Mouse (Mus musculus) midbrain, embryonic 12.5 days (tissue): ENCODE measurements around the gene Hist1h4c. TPM values are rescaled to one million over a fixed set of nuclear protein-coding genes. Genes with fewer than 3 reads are reported as not detected.
"Not testable (repeated sequence)": the region's sequence is repeated elsewhere in the genome, so short reads cannot be mapped to it uniquely, and the experiment has no call there.

Experiments
- ATAC-seq: fragments of 200-750 bp; cut with Nextera tagmentation; 2 replicates; pipeline ENCODE4 v1.8.0; 2017; ENCODE audit warnings: low read depth, moderate TSS enrichment, moderate library complexity; ENCODE audit not compliant: low FRiP score
- H3K27ac ChIP-seq: fragments of 300-500 bp; sonication (generic); replicated peaks from 2 replicates; pipeline ENCODE4 v1.5.1; 2016; ENCODE audit warnings: mild to moderate bottlenecking
- H3K27me3 ChIP-seq: fragments of 300-500 bp; sonication (generic); 2 replicates; pipeline ENCODE4 v1.6.1; 2016; ENCODE audit warnings: mild to moderate bottlenecking
- H3K36me3 ChIP-seq: fragments of 300-500 bp; sonication (generic); 2 replicates; pipeline ENCODE4 v1.6.1; 2016
- H3K4me1 ChIP-seq: fragments of 300-500 bp; sonication (generic); 2 replicates; pipeline ENCODE4 v1.6.1; 2016
- H3K4me2 ChIP-seq: fragments of 300-500 bp; sonication (generic); replicated peaks from 2 replicates; pipeline ENCODE4 v1.6.1; 2016; ENCODE audit warnings: mild to moderate bottlenecking, moderate library complexity
- H3K4me3 ChIP-seq: fragments of 300-500 bp; sonication (generic); 2 replicates; pipeline ENCODE4 v1.5.1; 2016; ENCODE audit warnings: mild to moderate bottlenecking
- H3K9ac ChIP-seq: fragments of 300-500 bp; sonication (generic); replicated peaks from 2 replicates; pipeline ENCODE4 v1.6.1; 2016; ENCODE audit warnings: mild to moderate bottlenecking, moderate library complexity
- H3K9me3 ChIP-seq: fragments of 300-500 bp; sonication (generic); 2 replicates; pipeline ENCODE4 v1.6.1; 2016; ENCODE audit warnings: mild to moderate bottlenecking
- WGBS: fragments of 180-500 bp; shearing (Covaris S2); methylation state at CpG from one replicate; pipeline ENCODE4 v1.1.7; 2016; 5-methylcytosine and 5-hydroxymethylcytosine counted together
- polyA plus RNA-seq: library from polyadenylated mRNA; unstranded; fragments of >200 nt; fragmentation: Nextera tagmentation; extraction: Ambion mirVana; gene quantifications from 2 replicates; pipeline ENCODE4 v1.2.1, GENCODE M21; 2016

Gene Hist1h4c
- polyA plus RNA-seq, 1 experiment from 2014 or later, result 6.8 TPM

DNA sequence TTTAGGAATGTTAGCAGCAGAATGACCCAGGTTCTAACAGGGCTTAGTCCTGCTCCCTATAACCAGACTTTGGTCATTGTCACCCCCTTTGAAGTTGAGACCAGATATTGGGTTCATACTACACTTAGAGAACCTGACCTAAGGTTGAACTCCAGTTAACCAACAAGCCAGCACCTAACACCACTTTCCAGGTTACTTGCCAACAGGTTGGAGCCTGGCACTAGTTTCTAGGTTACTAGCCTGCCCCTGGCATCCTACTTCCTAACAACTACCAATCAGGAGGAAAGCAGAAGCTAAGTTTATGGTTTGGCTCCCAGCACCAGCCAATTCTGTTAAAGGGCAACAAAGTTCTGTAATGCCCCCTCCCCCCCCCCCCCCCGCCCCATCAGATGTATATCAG is 27.0 kb upstream of the Hist1h4c start:
- no peak overlapping the region for H3K27ac ChIP-seq
- H3K4me2 ChIP-seq, result no peak overlapping the region
- no peak overlapping the region for H3K9ac ChIP-seq
- no peaks in the 10 kb centered on the region for H3K27me3 ChIP-seq
- H3K36me3 ChIP-seq, result no peaks in the 10 kb centered on the region
- no CpG with 5 or more reads among the region's 1 CpGs for WGBS
- no peak overlapping the region for H3K4me3 ChIP-seq
- no peak for ATAC-seq
- H3K4me1 ChIP-seq, result no peaks in the 10 kb centered on the region
- no peaks in the 10 kb centered on the region for H3K9me3 ChIP-seq

DNA sequence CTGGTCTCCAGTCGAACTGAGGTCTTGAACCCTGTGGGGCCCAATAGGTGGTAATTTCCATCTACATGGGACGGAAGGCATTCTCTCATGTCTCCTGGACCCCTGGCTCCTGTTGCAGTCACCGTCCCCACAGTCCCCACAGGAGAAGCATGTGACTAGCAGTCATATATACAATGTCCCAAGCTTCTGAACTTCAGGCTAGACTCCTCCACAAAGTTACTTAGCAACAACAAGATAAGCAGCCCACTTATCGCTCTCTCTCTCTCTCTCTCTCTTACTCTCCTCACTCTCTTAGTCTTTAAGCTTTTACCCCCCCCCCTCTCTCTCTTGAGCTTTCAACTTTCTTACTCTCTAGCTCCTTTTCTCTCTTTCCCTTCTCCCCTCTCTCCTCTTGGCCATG is 26.0 kb upstream of the Hist1h4c start:
- Histone ChIP-seq H3K4me1 (no peaks in the 10 kb centered on the region), H3K27me3 (no peaks in the 10 kb centered on the region), H3K27ac (no peak overlapping the region), H3K36me3 (no peaks in the 10 kb centered on the region), H3K4me3 (no peak overlapping the region), H3K4me2 (no peak overlapping the region), H3K9me3 (no peaks in the 10 kb centered on the region), H3K9ac (no peak overlapping the region)
- ATAC-seq, result no peak
- 92% methylated on average over 4 of the region's 4 CpGs for WGBS

DNA sequence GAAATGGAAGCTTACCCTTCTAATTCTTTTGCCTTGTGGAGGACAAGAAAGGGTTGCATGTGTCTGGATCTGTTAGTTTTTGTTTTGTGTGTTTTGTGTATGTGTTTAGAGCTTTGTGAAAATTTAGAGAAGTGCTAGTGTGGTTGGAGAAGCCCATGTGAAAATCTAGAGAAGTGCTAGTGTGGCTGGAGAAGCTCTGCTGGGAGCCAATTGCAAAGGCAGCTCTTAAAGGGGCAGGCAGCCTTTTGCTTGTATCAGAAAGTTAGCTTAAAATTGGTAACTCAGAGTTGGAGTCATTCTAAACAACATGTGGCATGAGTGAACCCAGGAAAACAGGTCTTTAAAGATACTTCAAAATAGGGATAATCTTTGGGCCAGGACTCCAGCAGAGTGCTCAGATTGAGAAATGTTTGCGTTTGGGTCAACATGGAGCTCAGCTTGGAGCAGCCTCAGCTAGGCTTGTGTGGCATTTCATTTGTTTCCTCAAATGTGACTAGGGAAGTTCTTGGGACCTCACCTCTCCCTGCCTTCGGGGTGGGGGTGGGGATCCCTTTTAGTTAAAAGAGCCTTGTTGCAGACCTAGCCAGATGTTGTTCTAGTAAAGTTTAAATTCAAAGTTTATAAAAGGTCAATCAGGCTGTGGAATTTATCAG is 19.5 kb upstream of the Hist1h4c start:
- H3K4me1 ChIP-seq, H3K27ac ChIP-seq: not testable (repeated sequence)

GRCm38 (mm10) chr13:23717176-23717575 is 18.9 kb upstream of the Hist1h4c start:
- H3K4me1 ChIP-seq, result no peaks in the 10 kb centered on the region
- ATAC-seq, result no peak
- H3K9me3 ChIP-seq, result no peaks in the 10 kb centered on the region
- H3K4me2 ChIP-seq, result no peak overlapping the region
- WGBS, result 56% methylated on average over 11 of the region's 11 CpGs
- no peak overlapping the region for H3K27ac ChIP-seq
- H3K36me3 ChIP-seq, result no peaks in the 10 kb centered on the region
- H3K9ac ChIP-seq, result no peak overlapping the region
- no peak overlapping the region for H3K4me3 ChIP-seq
- H3K27me3 ChIP-seq, result no peaks in the 10 kb centered on the region

More for the DNA sequence above, 19.5 kb upstream of the Hist1h4c start:
- H3K9me3 ChIP-seq, ATAC-seq, H3K27me3 ChIP-seq, H3K9ac ChIP-seq, H3K4me3 ChIP-seq, H3K36me3 ChIP-seq, H3K4me2 ChIP-seq: not testable (repeated sequence)
- WGBS, result 21% methylated on average over 2 of the region's 2 CpGs

DNA sequence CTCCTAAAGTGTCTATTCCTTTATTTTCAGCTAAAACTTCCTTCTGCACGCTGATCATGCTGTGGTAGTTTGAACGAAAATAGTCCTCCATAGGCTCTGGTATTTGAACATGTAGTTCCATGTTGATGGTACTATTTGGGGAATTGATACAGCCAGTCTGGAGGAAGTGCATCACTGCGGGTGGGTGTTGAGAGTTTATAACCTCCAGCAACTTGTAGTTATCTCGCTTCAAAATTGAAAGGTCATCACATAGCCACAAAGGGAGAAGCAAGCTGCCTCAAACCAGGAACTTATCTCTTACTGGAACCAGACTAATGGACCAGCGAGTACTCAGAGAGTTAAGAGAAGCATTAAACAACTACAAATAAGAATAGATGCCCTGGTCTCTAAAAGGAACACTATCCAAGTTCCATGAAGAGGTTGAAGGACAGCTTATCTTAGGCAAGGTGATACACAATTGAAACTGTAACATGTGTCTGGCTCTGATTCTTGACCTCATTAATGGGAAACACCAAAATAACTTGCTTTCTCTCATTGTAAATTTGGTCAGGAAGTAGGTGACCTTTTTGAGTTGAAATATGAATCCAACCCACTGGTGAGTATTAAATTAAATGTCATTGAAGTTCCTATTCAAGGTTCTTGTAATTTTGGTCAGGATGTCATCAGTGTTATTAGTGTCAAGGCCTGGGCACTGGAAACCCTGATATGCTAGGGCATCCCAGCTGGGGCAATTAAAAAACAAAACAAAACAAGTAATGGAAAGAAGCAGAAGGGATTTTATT is 18.2 kb upstream of the Hist1h4c start:
- Histone ChIP-seq H3K4me1 (no peaks in the 10 kb centered on the region), H3K27ac (no peak overlapping the region), H3K4me2 (no peak overlapping the region), H3K36me3 (no peaks in the 10 kb centered on the region), H3K4me3 (no peak overlapping the region), H3K27me3 (0 out of 2 replicates have a peak, but pooled peaks cover under 1% of the 10 kb centered on the region), H3K9ac (no peak overlapping the region), H3K9me3 (no peaks in the 10 kb centered on the region)
- 87% methylated on average over 5 of the region's 5 CpGs for WGBS
- ATAC-seq, result no peak

DNA sequence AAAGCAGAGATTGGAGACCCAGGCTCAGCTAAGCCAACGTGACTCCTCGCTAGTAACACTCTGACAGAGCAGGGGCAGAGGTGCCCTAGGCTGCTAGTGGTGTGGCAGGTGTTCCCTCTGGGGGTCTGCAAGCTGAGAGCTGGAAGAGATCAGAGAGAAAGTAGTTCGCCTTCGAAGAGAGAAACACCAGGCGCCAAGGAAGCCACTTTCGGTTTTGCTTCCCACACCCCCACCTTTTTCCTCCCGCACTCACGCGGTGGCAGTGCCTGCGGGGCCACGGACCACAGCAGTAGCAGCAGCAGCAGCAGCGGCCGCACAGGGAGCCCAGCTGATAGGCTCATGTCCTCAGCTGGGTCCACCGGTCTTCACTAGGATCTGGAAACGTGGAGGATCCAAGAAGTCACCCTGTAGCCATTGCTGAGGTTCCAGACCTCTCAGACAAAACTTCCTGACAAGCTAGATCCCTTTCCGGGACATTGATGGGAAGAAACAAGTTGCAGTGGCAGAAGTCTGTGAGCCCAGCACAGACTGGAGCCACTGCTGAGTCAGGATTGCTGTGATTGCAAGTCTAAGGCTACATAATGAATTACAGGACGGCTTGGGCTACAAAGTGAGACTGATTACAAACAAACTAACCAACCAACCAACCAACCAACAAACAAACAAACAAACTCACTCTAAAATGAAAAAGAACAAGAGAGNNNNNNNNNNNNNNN is 12.3 kb upstream of the Hist1h4c start, which contains the start of gene Hfe:
Hfe (minus strand) TSS at position 481 of the 716 bp plus-strand sequence.
- Histone ChIP-seq H3K36me3 (no peaks in the 10 kb centered on the region), H3K27me3 (peaks cover 11% of the 10 kb centered on the region; the same call in 1 of the 2 replicates), H3K9me3 (no peaks in the 10 kb centered on the region), H3K27ac (no peak within 1 kb of the TSS), H3K9ac (peak within 1 kb of the TSS; percentile 37; the same call in 1 of the 2 replicates), H3K4me3 (peak within 1 kb of the TSS; percentile 34), H3K4me1 (peaks cover 16% of the 10 kb centered on the region), H3K4me2 (peak within 1 kb of the TSS; percentile 57)
- 5% methylated on average over 16 of the region's 17 CpGs for WGBS
- ATAC-seq, result no peak

DNA sequence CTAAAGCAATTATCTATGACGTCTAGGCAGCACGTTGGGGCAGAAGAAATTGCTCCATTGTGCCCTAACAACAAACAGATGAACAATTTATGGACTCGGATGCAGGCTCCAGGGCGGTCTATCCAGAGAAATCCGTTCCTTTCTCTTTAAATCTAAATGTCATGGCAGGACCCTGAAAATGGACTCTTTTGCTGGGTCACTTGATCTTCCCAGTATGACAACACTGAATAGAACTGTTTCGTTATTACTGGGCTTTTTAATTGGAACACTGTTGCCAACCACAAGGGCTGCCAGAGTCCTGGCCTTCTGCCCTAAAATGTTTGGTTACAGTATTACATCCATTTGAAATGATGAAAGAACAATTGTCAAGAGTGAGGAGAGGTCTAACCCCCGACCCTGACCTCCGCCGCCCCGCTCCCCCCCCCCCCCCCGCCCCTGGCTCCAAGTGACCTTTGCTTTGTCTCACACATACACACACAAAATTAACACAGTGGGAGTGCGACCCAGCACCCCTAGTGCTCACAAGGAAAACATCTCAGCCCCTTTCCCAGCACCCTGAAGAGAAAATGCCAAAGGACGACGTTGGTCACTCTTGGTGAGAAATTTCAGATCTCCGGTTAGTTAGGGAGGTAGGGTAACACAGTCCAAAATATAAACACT is 11.6 kb upstream of the Hist1h4c start:
- H3K27me3 ChIP-seq, result peaks cover 11% of the 10 kb centered on the region; the same call in 1 of the 2 replicates
- H3K9me3 ChIP-seq, result no peaks in the 10 kb centered on the region
- no peak for ATAC-seq
- H3K9ac ChIP-seq, result peak overlapping the region; percentile 37; the same call in 1 of the 2 replicates
- no peaks in the 10 kb centered on the region for H3K36me3 ChIP-seq
- H3K4me1 ChIP-seq, result peaks cover 16% of the 10 kb centered on the region
- no peak overlapping the region for H3K27ac ChIP-seq
- 23% methylated on average over 11 of the region's 15 CpGs for WGBS
- H3K4me2 ChIP-seq, result peak overlapping the region; percentile 57
- H3K4me3 ChIP-seq, result peak overlapping the region; percentile 34

DNA sequence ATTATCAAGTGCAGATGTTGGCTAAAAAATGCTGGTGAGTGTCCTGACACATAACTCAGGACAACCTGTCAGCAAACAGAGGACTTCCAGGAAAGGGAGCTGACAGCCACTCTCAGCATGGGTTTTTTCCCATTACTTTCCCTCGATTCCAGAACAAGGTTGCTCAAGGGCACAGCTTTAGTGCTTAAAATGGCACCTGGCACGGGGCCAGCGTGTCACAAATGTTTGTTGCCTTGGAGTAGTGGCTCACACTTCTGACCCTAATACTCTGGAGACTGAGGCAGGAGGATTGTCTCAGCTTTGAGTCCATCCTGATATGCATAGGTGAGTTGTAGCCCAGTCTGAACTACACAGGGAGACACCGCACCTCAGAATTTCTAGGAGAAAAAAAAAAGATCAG is 10.4 kb upstream of the Hist1h4c start:
- Histone ChIP-seq H3K9me3 (no peaks in the 10 kb centered on the region), H3K27ac (no peak overlapping the region), H3K4me2 (no peak overlapping the region), H3K27me3 (peaks cover 11% of the 10 kb centered on the region; the same call in 1 of the 2 replicates), H3K4me1 (peaks cover 16% of the 10 kb centered on the region), H3K9ac (no peak overlapping the region), H3K4me3 (no peak overlapping the region), H3K36me3 (no peaks in the 10 kb centered on the region)
- ATAC-seq, result no peak
- WGBS, result 84% methylated on average over 4 of the region's 4 CpGs

- H3K4me1 ChIP-seq, result peaks cover 16% of the 10 kb centered on the region
- WGBS, result 79% methylated on average over 4 of the region's 4 CpGs
- H3K9ac ChIP-seq, result no peak overlapping the region
- no peak overlapping the region for H3K4me3 ChIP-seq
- peaks cover 11% of the 10 kb centered on the region; the same call in 1 of the 2 replicates for H3K27me3 ChIP-seq
- H3K9me3 ChIP-seq, result no peaks in the 10 kb centered on the region
- H3K27ac ChIP-seq, result no peak overlapping the region
- H3K36me3 ChIP-seq, result no peaks in the 10 kb centered on the region
- H3K4me2 ChIP-seq, result no peak overlapping the region
- ATAC-seq, result no peak
Observed at GRCm38 (mm10) chr13:23708041-23708440, 9.8 kb upstream of the Hist1h4c start.

DNA sequence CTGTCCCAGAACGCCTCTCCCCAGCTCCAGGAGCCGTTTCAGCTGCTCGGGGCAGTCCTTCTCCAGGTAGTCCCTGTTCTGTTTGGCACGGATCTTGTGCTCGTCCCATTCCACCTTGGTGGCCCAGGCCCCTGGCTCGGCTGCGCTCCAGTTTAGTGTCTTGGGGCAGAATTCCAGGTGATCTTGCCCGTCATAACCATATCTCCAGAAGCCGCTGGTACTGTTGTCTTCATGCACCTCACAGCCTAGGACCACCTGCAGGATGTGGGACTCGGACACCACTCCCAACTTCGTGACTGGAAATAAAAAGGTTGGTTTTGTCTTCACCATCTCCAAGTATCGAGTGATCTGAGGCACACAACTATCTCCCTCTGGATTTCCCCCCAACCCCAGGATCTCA is 8.5 kb upstream of the Hist1h4c start:
- no peak overlapping the region for H3K4me2 ChIP-seq
- H3K9me3 ChIP-seq, result no peaks in the 10 kb centered on the region
- 94% methylated on average over 12 of the region's 12 CpGs for WGBS
- ATAC-seq, result no peak
- peaks cover 11% of the 10 kb centered on the region; the same call in 1 of the 2 replicates for H3K27me3 ChIP-seq
- H3K4me3 ChIP-seq, result no peak overlapping the region
- no peaks in the 10 kb centered on the region for H3K36me3 ChIP-seq
- H3K4me1 ChIP-seq, result peaks cover 16% of the 10 kb centered on the region
- H3K27ac ChIP-seq, result no peak overlapping the region
- no peak overlapping the region for H3K9ac ChIP-seq

- H3K4me1 ChIP-seq, result peaks cover 16% of the 10 kb centered on the region
- no peaks in the 10 kb centered on the region for H3K9me3 ChIP-seq
- no peak for ATAC-seq
- 92% methylated on average over 7 of the region's 7 CpGs for WGBS
- no peak overlapping the region for H3K4me2 ChIP-seq
- H3K4me3 ChIP-seq, result no peak overlapping the region
- no peaks in the 10 kb centered on the region for H3K36me3 ChIP-seq
- H3K27me3 ChIP-seq, result peaks cover 6% of the 10 kb centered on the region; the same call in 1 of the 2 replicates
- no peak overlapping the region for H3K27ac ChIP-seq
- no peak overlapping the region for H3K9ac ChIP-seq
Observed at GRCm38 (mm10) chr13:23705751-23706356, 7.6 kb upstream of the Hist1h4c start.
